Mouse (Mus musculus) left cerebral cortex, adult 2 months (tissue): ENCODE data around the gene Vmn1r122. TPM values are rescaled to one million over a fixed set of nuclear protein-coding genes. Genes with fewer than 3 reads are reported as not detected.
"Not testable (repeated sequence)": the region's sequence is repeated elsewhere in the genome, so short reads cannot be mapped to it uniquely, and the experiment has no call there.

Experiments used
- DNase-seq, 2 experiments: peaks; one replicate each; pipeline ENCODE4 v3.0.0; 2021 to 2022; ENCODE audit warnings: low spot score in 2 of 2, mixed read lengths in 1 of 2; ENCODE audit errors: extremely low spot score in 1 of 2
- H3K27ac ChIP-seq: fragments of 200-600 bp; 2 replicates; pipeline ENCODE4 v1.8.1; 2022
- H3K4me3 ChIP-seq: fragments of 200-600 bp; 2 replicates; pipeline ENCODE4 v1.8.1; 2022
- intact Hi-C: fragments of 180-260 bp; cut with DNase I; formaldehyde crosslinking; loops from one replicate; pipeline ENCODE4 v1.15.1; 2025
- long read RNA-seq, 2 experiments: library from polyadenylated mRNA; stranded (forward); transcript quantifications; one replicate each; pipeline ENCODE4 v2.0.0; 2021; ENCODE audit warnings: borderline mapping rate in 2 of 2
- total RNA-seq, 2 experiments: library from RNA; stranded (reverse); gene quantifications; 2 replicates each; pipeline ENCODE4 v1.2.3; 2021

Gene Vmn1r122
- not detected for total RNA-seq
- long read RNA-seq, experiment 1 = 0 reads
- long read RNA-seq, experiment 2 = 0 reads

DNA sequence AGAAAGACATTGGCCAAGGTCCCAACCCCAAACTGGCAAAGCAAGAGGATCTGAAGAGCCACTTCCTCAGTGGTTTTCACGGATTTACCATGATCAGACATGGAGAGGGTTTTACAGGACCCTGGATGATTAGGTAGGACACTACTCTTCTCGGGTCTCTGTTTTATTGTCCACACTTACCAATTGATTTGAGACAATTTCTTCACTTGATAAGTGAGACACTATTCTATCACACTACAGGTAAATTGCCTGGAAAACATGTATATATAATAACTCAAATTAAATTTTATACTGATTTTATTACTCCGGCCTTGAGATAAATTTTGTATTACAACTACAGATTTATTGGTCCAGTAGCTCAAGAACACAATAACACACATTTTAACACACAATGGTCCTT, at the start of gene Vmn1r122:
Gene Vmn1r122 (minus strand): TSS at position 101 of the 400 bp plus-strand sequence.
- intact Hi-C loops, DNase-seq, H3K27ac ChIP-seq, H3K4me3 ChIP-seq: not testable (repeated sequence)

DNA sequence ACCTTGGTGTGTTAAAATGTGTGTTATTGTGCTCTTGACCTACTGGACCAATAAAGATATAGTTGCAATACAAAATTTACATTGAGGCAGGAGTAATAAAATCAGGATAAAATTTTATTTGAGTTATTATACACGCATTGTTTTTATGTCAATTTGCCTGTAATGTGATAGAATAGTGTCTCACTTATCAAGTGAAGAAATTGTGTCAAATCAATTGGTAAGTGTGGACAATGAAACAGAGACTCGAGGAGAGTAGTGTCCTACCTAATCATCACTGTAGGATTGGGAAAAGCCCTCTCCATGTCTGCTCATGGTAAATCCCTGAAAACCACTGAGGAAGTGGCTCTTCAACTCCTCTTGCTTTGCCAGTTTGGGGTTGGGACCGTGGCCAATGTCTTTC, 28.0 kb upstream of the Vmn1r122 start, which contains the start of gene Vmn1r123:
Gene Vmn1r123 (plus strand): TSS at position 301 of the 400 bp plus-strand sequence.
- H3K4me3 ChIP-seq, DNase-seq, H3K27ac ChIP-seq, intact Hi-C loops: not testable (repeated sequence)

GRCm38 (mm10) chr7:21098413-21098812, 35.5 kb downstream of the Vmn1r122 start, which contains the start of gene Vmn1r121:
Vmn1r121 (minus strand) TSS chr7:21098513.
- H3K4me3 ChIP-seq, DNase-seq, H3K27ac ChIP-seq, intact Hi-C loops: not testable (repeated sequence)

Other genes starting within 250 kb of the Vmn1r122 start
- gene Vmn1r118, start 221.8 kb downstream of the Vmn1r122 start, total RNA-seq = not detected
- not detected for gene Vmn1r119, start 121.7 kb downstream of the Vmn1r122 start, total RNA-seq
- not detected for gene Vmn1r120, start 80.3 kb downstream of the Vmn1r122 start, total RNA-seq
- gene Vmn1r121, start 35.6 kb downstream of the Vmn1r122 start, total RNA-seq = not detected
- gene Vmn1r123, start 28.1 kb upstream of the Vmn1r122 start, total RNA-seq = not detected
- gene Gm5157, start 56.3 kb upstream of the Vmn1r122 start, total RNA-seq = not detected
- not detected for gene Vmn1r124, start 126.5 kb upstream of the Vmn1r122 start, total RNA-seq
- not detected for gene Vmn1r125, start 138.1 kb upstream of the Vmn1r122 start, total RNA-seq
- gene Vmn1r126, start 167.3 kb upstream of the Vmn1r122 start, total RNA-seq = not detected
- gene Vmn1r127, start 185.7 kb upstream of the Vmn1r122 start, total RNA-seq = not detected
- not detected for gene Vmn1r128, start 215.2 kb upstream of the Vmn1r122 start, total RNA-seq
- gene Vmn1r129, start 227.2 kb upstream of the Vmn1r122 start, total RNA-seq = not detected